Mouse (Mus musculus): ENCODE results near the gene Ric8a.
"Not testable (repeated sequence)": the region's sequence is repeated elsewhere in the genome, so short reads cannot be mapped to it uniquely, and the experiment has no call there.

Ric8a gene

GRCm38 (mm10) chr7:140847755-140848580 lies 8.8 kb upstream of the Ric8a start, which contains the start of gene Odf3:
Odf3 (plus strand) TSS chr7:140847805.
- no peak for DNase-seq

DNA sequence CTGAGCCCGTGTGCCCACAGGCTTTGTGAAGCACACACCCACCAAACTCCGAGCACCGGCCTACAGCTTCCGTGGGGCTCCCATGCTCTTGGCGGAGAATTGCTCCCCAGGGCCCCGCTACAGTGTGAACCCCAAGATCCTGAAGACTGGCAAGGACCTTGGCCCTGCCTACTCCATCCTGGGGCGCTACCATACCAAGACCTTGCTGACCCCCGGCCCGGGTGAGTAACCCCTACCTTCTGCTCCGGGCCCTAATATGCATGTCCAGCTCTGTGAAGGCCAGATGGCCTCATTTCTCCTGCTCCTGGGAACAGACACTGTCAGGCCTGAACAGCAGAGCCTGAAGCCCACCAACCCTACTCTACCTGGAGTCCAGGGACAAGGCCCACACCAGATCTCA lies 8.2 kb upstream of the Ric8a start:
- no peak for DNase-seq

DNA sequence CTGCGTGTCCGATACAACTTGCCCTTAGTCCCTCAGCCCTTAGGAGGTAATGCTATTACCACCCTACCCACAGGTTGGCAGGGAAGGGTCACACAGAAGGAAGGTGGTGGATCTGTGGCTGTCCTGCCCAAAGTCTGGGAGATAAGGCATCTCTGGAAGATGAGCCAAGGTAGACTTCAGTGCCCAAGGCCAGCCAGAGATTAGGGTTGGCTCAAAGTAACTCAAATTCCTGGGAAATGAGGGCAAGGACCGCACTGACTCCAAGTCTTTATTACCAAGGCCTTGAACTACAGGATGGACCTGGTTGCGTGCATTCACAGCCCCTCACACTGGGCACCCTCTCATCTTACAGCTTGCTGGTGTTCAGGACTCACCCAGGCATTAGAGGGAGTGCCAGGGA lies 4.8 kb upstream of the Ric8a start:
- DNase-seq: no peak

DNA sequence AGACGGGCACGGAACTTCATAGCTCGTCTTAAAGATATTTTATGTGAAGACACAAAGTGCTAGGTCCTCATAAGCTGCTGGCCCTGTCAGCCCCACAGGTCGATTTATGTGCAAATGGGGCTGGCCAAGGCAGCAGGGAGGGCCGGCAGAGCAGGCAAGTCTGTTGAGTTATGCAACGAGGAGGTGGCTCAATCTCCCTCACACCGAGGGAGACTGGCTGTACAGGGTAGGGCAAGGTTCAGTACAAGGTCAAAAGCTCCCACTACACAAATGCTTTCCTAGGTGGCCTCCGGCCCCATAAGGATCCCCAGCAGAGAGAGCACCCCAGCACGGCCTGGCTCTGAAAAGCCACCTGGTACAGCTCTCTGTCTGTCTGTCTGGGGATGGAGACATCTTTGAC lies 3.4 kb upstream of the Ric8a start:
- DNase-seq: no peak

DNA sequence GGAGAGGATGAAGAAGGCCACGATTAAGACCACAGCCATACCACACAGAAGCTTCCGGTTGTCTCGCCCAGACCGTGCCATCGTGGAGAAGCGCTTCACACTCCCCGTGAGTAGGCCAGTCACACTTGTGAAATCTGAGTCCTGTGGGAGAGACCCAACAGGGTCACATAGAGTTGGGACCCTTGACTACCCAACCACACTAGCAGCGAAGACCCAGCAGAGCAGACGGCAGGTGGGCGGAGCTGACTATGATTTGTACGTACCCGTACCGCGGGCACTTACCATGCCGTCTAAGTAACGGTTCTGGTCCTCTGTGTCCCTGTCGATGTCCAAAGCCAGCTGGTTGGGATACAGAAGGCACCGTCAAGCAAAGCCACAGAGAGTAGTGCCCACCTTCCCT lies 2.3 kb upstream of the Ric8a start:
- no peak for DNase-seq

DNA sequence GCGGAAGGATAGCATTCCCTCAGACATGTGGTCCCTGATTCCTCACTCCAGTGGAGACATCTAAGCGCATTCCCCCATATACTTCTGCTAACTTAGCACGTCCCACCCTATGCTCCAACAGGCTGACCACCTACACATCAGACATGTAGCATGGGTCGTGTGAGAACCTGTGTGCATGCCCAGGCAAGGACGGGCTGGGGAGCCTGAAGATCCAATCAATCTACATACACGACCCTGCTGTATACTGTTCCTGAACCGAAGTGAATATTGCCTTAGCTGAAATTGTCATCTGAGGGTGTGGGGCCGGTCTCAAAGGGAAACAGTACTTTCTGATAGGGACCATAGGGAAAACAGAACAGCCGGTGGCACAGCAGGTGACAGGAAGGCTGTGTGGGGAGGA lies 1.6 kb upstream of the Ric8a start:
- DNase-seq: no peak

DNA sequence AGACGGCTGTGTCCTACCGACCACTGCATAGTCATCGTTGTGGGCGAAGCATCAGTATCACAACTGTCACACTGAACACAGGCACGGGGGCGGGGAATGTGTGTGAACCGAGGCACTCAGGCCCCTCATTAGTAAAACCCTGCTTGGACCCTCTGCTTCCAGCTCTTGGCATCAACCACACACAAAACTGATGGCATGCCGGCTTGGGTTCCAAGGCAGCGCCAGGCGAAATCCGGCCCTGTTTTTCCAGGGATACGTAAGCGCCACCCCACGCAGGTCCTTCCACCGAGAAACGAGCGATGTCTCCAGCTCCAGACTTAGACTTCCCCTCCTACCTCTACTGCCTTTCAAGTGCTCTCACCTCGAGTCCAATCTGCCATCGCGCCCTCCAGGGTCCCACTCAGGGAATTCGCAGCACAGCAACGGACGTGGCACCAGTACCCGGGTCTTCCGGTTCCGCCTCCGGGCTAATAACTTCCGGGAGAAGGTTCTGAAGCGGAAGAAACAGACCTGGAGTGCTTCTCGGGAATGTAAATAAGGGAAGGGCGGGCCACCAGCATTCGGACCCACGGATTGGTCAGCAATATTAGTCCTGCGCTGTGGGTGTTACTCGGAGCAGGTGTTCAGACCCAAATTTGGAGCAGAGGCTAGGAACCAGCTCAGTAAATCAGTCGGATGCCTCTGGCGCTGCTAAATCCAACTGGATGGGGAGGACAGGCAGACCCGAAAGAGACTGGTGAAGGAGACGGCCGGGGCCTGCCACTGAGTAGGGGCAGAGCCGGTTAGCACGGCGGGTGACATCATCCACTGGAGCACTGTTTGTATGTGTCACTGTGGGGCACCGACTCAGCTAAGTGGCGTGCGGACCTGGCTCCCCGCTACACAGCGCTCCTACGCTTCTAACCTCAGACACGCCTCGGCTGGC lies 635 bp upstream of the Ric8a start, which contains the start of gene Gm45785:
Gm45785 (minus strand) TSS at position 472 of the 925 bp plus-strand sequence.
- DNase-seq: peak; percentile 90

DNA sequence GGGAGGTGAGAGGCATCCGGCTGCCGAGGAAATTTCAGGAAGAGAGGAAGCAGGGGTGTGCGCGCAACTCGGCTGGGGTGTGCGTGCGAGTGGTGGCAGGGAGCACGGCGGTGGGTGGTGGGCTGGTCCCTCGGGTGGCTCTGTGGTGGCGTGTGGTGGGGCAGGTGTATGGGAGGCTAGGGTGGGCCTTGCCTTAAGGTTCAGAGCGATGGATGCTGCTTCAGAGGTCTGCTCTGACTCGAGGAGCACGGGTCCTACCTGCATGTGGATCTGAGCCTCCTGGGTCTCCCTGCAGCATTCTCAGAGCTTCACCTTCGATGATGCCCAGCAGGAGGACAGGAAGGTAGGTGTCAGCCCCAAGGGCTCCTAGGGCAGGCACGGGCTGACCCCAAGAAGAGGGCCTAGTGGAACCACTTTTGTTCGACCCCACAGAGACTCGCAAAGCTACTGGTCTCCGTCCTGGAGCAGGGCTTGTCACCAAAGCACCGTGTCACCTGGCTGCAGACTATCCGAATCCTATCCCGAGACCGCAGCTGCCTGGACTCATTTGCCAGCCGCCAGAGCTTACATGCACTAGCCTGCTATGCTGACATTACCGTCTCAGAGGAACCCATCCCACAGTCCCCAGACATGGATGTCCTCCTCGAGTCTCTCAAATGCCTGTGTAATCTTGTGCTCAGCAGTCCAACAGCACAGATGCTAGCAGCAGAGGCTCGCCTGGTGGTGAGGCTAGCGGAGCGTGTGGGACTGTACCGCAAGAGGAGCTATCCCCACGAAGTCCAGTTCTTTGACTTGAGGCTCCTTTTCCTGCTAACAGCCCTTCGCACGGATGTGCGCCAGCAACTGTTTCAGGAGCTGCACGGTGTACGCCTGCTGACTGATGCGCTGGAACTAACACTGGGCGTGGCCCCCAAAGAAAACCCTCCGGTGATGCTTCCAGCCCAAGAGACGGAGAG lies 1.1 kb downstream of the Ric8a start, which contains the start of gene Bet1l:
Bet1l (minus strand) TSS at position 28 of the 956 bp plus-strand sequence.
- DNase-seq: peak; percentile 49

DNA sequence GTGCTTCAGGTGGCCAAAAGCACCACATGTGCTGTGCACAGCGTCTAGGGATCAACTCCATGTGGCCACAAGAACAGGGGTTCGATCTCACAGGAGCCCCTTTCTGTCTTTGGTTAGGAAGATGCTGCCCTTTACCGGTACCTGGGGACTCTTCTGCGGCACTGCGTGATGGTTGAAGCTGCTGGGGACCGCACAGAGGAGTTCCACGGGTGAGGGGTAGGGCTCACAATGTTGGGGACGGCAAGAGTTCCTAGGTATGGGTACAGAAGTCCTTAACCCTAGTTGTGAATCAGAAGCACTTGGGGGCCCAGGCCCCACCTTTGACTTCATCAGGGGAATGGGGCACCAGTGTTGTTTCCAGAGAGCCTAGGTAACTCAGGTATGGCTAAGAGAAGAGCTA lies 2.0 kb downstream of the Ric8a start:
- no peak for DNase-seq

- DNase-seq: no peak
These were observed 3.2 kb downstream of the Ric8a start for GRCm38 (mm10) chr7:140859997-140860396.

GRCm38 (mm10) chr7:140860728-140861127 lies 4.0 kb downstream of the Ric8a start:
- DNase-seq: peak; percentile 50

DNA sequence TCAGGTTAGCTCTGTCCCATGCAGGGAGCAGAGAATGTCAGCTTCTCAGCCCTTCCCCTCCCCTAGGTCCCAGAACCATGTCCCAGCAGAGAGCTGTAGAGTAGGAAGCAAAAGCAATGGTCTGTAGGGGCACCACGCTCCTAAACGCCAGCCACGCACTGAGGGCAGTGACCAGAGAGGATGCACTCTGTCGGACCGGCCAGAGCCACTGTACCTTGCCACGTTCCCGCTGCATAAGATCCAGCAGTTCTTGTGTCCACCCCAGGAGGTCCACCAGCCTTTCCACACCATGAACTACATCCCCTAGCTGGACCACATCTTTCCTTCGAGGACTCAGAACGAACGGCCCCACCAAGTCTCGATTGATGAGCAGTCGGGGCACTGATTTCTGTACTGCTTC lies 8.0 kb downstream of the Ric8a start:
- no peak for DNase-seq

GRCm38 (mm10) chr7:140874224-140874623 lies 17.5 kb downstream of the Ric8a start:
- DNase-seq: no peak

GRCm38 (mm10) chr7:140877364-140877763 lies 20.6 kb downstream of the Ric8a start:
- DNase-seq: no peak

DNA sequence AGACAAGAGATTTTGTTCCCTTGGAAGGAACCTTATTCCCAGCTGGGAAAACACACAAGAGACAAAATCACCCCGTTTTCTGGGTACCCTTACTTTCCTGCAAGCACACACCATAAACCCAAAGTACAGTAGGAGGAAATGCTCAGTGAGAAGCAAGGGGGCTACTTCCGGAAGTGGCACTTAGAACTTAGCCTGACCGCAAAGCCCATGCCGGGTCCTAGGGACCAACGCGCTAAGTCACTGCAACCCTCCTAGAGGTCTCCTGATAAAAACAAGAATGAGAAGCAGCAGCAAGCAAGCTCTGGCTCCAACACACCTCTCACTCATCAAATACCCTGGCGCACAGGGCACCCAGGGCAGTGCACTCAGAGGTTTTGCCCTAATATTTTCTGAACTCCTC lies 22.6 kb downstream of the Ric8a start:
- DNase-seq: no peak

- DNase-seq: no peak
These were observed 23.7 kb downstream of the Ric8a start for GRCm38 (mm10) chr7:140880419-140880818.

- no peak for DNase-seq
These were observed 24.2 kb downstream of the Ric8a start for GRCm38 (mm10) chr7:140880865-140881515.

- DNase-seq: peak; percentile 92
These were observed 25.1 kb downstream of the Ric8a start, which contains the start of the genes Psmd13 and Sirt3 for GRCm38 (mm10) chr7:140881696-140882468. Psmd13 (plus strand) TSS chr7:140881968. Sirt3 (minus strand) TSS chr7:140882309.

- DNase-seq: no peak
These were observed 25.7 kb downstream of the Ric8a start for GRCm38 (mm10) chr7:140882469-140882803.

DNA sequence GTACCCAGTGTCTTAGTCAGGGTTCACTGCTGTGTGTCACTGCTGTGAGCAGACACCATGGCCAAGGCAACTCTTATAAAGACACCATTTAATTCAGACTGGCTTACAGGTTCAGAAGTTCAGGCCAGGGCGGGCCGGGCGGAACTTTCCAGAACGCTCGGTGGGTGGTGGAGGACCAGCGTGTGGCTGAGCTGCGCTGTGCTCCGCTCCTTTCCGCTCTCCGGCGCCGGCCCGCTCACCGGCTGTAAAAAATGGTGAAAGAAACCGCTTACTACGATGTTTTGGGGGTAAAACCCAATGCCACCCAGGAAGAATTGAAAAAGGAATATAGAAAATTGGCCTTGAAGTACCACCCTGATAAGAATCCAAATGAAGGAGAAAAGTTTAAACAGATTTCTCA lies 33.9 kb downstream of the Ric8a start:
- DNase-seq: not testable (repeated sequence)

DNA sequence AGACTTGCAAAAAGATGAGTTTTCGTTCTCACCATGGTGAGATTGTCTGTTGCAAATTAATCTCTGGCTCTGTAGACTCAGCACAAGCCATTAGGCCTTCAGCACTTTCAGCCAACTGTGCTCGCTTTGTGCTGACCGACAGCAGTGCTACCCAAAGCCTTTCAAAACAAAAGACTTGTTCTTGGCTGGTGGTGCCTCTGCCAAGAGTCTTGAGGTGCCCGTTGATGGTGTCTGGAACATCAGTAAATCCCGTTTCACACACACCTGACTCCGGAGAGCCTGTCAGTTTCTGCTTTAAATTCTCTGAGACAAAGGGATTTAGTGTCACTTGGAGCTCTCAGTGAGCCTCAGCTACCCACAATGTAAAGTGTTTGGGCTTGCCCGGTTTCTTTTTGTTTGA lies 37.3 kb downstream of the Ric8a start:
- no peak for DNase-seq

Data from cerebellum, adult 9-11 months (tissue).